Mouse (Mus musculus) thymus, postnatal 4 days (tissue): ENCODE results near the gene Tgfb1i1.

ENCODE experiments used
- DNase-seq: peaks from one replicate; pipeline ENCODE4 v3.0.0; 2021

The Tgfb1i1 gene

GRCm38 (mm10) chr7:128246496-128247391, at the start of gene Tgfb1i1:
Tgfb1i1 (plus strand) TSS chr7:128246812.
- DNase-seq: no peak

GRCm38 (mm10) chr7:128201607-128202006, 45.0 kb upstream of the Tgfb1i1 start:
- DNase-seq: no peak

GRCm38 (mm10) chr7:128203071-128203470, 43.5 kb upstream of the Tgfb1i1 start:
- no peak for DNase-seq

GRCm38 (mm10) chr7:128204179-128204578, 42.4 kb upstream of the Tgfb1i1 start:
- DNase-seq: no peak

- DNase-seq: no peak
These were observed 40.9 kb upstream of the Tgfb1i1 start for GRCm38 (mm10) chr7:128205695-128206094.

- no peak for DNase-seq
These were observed 40.5 kb upstream of the Tgfb1i1 start, which contains the start of gene Cox6a2 for GRCm38 (mm10) chr7:128206152-128206551. Cox6a2 (minus strand) TSS chr7:128206387.

GRCm38 (mm10) chr7:128208187-128208586, 38.4 kb upstream of the Tgfb1i1 start:
- peak; percentile 78 for DNase-seq

- DNase-seq: no peak
These were observed 36.8 kb upstream of the Tgfb1i1 start for GRCm38 (mm10) chr7:128209826-128210225.

GRCm38 (mm10) chr7:128219952-128220351, 26.7 kb upstream of the Tgfb1i1 start:
- DNase-seq: no peak

- DNase-seq: no peak
These were observed 25.7 kb upstream of the Tgfb1i1 start for GRCm38 (mm10) chr7:128220936-128221335.

GRCm38 (mm10) chr7:128231741-128232140, 14.9 kb upstream of the Tgfb1i1 start:
- DNase-seq: peak; percentile 26

- no peak for DNase-seq
These were observed 11.8 kb upstream of the Tgfb1i1 start for GRCm38 (mm10) chr7:128234796-128235195.

GRCm38 (mm10) chr7:128235481-128235880, 11.1 kb upstream of the Tgfb1i1 start:
- no peak for DNase-seq

- no peak for DNase-seq
These were observed 10.2 kb upstream of the Tgfb1i1 start for GRCm38 (mm10) chr7:128236426-128236825.

GRCm38 (mm10) chr7:128236856-128237592, 9.6 kb upstream of the Tgfb1i1 start, which contains the start of gene Armc5:
Armc5 (plus strand) TSS chr7:128237342.
- peak; percentile 87 for DNase-seq

GRCm38 (mm10) chr7:128237593-128237926, 9.1 kb upstream of the Tgfb1i1 start:
- no peak for DNase-seq

GRCm38 (mm10) chr7:128237927-128238778, 8.5 kb upstream of the Tgfb1i1 start, which contains the start of gene 9130023H24Rik:
9130023H24Rik (minus strand) TSS chr7:128238031.
- DNase-seq: peak; percentile 100

GRCm38 (mm10) chr7:128238991-128239390, 7.6 kb upstream of the Tgfb1i1 start:
- DNase-seq: peak; percentile 67

GRCm38 (mm10) chr7:128240131-128240784, 6.4 kb upstream of the Tgfb1i1 start:
- DNase-seq: no peak

GRCm38 (mm10) chr7:128242331-128242730, 4.3 kb upstream of the Tgfb1i1 start:
- no peak for DNase-seq

- DNase-seq: no peak
These were observed 2.7 kb upstream of the Tgfb1i1 start for GRCm38 (mm10) chr7:128243921-128244320.

- DNase-seq: no peak
These were observed 2.1 kb upstream of the Tgfb1i1 start for GRCm38 (mm10) chr7:128244410-128245025.
